Mouse (Mus musculus) megakaryocyte, adult 5-6 weeks (primary cell): ENCODE measurements around the gene Stk39. TPM values are rescaled to one million over a fixed set of nuclear protein-coding genes. Genes with fewer than 3 reads are reported as not detected.

Source experiments
- ATAC-seq: 2 replicates; pipeline ENCODE4 v1.8.0; 2016; ENCODE audit warnings: mild to moderate bottlenecking, inconsistent platforms; ENCODE audit not compliant: poor library complexity, severe bottlenecking
- total RNA-seq, 2 experiments: library from RNA; stranded (forward) in 1 of 2; stranded (reverse) in 1 of 2; fragments of 153-499, 151-499 nt in 1 of 2; fragments of 221-1000, 200-1000 nt in 1 of 2; gene quantifications; 2 replicates each; pipeline versions ENCODE4 v1.2.3 to v1.2.4; 2015 to 2017

The Stk39 gene
- 5.0 and 6.2 TPM in 2 replicates for total RNA-seq (2015)
- total RNA-seq (2017) = 3.9 and 7.1 TPM in 2 replicates

DNA sequence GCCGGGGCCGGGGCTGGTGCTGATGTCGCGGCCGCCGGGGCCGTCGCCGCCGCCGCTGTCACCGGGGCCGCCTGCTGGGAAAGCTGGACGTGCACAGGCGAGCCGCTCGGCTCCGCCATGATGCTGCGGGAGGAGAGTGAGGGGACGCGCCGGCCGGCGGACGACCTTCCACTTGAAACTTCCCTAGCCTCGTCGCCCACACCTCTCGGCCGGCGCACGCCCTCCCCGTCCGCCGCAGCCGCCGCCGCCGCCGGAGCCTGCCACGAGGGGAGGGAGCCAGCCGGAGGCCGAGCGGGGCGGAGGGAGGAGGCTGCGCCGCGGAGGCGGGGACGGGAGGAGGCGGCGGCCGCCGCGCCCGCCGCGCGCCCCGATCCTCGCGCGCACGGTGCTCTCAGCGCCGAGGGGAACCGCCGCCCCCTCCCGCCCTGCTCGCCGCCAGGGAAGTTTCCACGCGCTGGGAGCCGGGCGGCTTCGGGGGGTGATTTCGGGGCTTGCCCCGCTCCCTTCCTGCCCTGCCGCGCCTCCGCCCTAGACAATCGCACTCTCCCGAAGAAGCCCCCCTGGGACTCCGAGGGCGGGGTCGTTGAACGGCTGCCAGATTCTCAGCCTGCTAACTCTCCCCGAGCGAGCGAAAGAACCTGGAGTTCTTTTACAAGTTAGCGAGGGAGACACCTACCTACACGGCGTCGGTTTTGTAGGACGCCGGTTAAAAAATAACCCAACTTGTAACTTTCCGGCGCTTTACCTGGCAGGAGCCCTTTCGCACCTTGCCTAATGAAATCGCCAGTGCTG lies at the start of gene Stk39:
Gene Stk39 (minus strand): TSS at position 510 of the 792 bp plus-strand sequence.
- peak; percentile 81 for ATAC-seq

DNA sequence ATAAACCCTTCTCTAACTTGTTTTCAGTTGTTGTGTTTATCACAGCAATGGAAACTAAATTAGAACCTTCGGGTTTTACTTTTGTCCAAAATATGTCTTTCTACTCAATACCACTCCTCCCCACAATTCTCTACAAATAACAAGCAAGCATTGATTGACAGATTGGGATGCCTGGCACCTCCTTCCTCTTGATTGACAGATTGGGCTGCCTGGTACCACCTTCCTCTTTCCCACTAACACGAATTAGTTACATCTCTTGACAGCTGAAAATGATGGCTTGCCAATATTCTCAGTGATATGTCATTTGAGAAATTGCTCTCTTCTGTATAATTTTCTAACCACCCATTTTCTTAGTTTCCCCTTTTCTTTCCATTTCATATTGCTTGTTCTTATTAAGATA lies 43.3 kb upstream of the Stk39 start:
- no peak for ATAC-seq

DNA sequence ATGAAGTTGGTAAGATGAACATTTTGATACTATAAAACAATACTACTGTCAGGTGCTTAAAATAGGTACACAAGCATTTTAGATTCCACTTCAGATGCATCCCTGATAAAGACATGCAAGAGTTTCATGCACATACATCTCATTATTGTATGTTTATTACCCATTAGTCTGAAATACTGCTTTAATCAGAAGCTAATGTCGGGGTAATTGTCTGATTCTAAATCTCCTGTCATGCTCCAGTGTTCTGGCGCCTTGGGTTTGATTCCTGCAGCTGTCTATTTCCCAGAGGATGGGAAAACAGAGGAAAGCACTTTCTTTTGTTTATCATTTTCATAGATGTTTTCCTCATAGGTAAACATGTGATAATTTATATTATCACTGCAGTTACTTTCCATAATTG lies 31.1 kb upstream of the Stk39 start:
- no peak for ATAC-seq

DNA sequence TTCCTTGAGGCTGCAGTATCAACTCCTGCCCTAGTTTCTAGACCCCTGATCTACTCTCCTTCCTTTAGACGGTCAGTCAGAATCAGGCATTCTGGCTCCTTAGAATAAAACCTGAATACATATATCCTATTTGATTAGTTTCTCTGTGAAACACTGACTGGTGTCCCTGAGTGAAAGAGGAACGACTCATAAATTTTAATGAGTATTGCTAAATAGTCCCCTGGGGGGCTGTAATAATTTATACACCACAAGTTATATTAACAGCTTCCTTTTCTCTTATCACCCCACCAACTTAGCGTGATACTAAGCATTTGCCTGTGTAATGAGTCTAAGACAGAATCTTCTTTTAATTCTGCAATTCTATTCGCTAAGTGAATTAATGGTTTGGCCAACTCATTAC lies 30.7 kb upstream of the Stk39 start:
- no peak for ATAC-seq

DNA sequence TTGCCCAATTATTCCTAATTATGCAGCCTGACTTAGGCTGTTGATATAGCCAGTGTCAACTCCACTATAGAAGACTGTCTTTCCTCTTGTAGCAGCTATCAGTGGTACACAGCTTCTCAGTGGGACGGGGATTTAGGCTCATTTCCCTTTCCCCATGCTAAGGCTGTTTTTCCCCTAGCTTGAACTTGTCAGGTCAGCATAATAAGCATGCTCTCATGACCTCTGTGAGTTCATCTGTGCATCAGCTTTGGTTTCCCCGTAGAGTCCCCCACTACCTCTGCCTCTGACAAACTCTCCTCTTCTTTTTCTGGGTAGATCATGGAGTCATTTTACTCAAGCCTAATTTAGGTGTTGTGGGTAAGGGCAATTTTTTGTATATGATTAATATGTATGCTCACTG lies 30.2 kb upstream of the Stk39 start:
- no peak for ATAC-seq

DNA sequence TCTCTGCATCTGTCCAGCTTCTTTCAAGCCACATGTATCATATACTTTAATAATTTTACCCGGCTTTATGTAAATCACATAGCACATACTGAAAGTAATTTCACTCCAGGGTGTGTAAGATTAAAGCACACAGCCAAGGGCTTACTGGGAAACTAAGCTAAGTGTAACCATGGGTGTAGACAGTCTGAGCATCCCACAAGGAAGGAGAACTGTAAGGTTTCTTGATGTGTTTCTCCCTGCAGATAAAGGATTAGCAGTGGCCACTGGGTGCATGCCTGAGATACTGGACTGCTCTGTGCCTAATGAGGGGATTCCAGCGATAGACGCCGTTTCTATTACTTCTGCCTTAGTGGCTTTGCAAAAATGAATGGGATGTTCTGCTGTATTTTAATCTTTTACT lies 14.2 kb upstream of the Stk39 start:
- ATAC-seq = no peak

DNA sequence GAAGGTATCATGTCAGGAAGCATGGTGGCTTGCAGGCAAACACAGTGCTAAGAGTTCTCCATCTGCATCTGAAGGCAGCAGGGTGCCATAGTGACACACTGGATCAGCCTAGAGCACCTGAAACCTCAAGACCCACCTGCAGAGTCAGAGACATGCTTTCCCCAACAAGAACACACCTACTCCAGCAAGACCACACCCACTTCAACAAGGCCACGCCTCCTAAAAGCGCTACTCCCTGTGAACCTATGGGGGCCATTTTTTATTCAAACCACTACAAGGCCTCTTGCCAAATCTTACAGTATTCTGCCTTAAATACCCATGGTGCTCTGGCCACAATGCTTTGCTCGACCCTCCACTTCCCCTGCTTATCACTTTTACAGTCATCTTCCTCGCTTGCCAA lies 13.1 kb upstream of the Stk39 start:
- no peak for ATAC-seq

DNA sequence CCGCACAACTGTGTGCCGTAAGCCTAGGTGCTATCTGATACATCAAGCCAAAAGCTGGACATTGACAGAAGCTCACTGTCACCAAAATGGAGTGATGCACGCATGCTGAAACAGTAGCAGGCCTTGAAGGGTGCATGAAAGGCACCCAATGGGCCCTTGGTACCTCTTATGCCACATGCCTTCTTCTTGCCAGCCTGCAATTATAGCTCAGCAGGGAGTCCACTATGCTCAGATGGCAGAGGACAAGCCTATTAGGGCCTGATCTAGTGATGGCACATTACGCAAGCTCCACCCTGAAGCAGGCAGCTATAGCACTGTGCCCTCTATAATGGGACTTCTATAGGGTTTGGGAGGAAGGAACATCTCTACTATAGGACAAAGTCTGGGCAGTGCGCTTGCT lies 10.8 kb upstream of the Stk39 start:
- no peak for ATAC-seq

DNA sequence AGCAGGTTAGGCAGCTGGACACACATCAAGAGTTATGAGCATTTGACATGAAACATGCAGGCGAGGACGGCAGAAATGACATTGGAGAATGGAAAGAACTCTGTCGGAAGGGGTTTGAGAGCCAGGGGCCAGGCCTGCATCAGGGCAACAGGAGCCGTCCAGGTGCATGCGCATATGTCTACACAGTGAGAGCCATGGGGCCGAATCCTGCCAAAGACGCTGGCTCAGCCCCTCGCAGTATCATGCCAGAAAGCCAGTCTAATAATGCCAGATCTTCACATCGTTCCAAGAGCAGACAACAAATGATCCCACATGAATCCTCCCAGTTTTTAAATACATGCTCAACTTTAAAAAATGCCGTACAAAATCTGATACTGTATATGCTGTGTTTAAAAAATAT lies 7.8 kb upstream of the Stk39 start:
- no peak for ATAC-seq

DNA sequence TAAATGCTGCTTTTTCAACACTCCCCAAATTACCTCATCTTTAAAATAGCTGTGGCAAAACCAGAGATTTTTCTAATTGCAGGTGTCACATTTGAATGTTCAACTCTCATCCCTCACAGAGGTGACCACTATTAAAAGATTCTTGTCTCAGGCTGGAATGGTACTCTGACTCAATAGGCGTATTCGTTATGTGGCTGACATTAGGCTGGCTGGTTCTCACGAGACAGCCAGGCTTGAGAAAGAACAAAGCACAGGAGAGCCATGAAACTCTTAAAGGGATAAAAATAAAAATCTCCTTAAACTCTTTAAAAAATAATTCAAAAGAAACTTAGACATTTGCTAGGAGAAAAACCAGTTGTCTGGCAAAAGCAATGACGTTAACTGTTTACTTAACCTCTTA lies 853 bp upstream of the Stk39 start:
- no peak for ATAC-seq

DNA sequence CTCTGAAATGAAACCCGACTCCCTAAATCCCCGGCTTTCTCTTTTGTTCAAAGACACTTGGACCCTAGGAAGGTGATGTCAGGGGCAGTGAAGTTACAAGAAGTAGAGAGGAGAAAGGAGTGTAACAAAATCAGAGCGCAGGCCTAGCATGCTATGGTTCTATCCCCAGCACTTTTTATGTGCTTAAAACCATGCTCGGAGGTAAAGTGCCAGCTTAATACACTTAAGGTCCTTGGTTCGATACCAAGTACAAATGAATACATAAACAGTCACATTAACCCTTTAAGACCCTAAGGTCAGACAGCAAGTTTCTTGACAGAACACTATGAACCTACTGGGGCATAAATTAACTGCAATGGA lies 463 bp upstream of the Stk39 start:
- no peak for ATAC-seq

DNA sequence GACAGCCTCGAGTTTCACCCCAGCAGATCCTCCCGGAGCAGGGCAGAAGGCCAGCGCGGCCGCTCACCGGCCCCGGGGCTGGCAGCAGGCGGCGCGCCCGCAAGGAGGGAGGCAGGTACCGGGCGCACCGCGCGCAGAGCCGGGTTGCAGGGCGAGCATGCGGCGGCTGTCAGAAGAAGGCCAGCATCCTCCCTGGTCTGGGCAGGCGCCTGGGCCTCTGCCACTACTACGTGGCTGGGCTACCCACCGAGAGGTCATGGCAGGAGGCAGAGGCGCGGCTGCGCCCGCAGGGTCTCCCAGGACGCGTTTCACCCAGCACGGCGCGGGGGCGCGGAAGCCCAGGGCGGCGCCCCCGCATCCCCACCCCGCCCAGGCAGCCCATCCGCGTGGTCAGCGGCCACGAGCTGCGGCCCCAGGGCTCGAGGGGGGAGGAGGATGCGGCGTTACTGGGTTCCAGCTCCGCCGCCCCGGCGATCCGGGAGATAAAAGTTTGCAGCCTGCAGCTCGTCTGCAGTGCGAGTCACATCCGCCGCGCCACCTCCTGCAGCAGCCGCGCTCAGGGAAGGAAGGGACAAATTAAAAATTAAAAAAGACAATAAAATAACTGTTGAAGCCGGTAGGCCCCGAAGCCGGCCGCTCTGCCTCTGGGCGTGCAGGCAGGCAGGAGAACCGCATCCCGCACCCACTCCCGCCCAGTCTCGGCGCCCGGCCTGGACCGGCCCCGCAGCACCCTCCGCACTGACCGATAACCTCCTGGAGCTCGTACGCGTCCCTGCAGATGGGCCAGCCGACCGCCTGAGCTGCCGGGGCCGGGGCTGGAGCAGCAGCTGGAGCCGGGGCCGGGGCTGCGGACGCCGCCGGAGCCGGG lies 943 bp downstream of the Stk39 start:
- peak; percentile 28 for ATAC-seq

DNA sequence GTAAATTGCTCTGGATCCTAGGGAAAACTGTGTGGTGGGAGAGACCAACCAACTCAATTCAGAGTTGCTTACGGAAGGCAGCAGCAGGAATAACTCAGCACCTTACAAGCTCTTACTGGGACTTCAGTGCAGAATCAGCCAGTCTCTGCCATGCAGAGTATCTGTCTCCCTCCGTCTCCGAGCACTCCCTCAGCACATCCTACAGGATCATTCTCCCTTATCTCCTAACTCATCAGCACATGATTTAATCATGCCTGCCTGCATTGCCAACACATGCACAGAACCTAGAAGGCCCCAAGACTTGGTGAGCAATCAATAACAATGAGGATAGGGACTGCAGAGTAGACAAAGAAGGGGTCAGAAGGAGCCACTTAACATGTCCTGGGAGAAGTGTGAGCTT lies 2.6 kb downstream of the Stk39 start:
- ATAC-seq = no peak

DNA sequence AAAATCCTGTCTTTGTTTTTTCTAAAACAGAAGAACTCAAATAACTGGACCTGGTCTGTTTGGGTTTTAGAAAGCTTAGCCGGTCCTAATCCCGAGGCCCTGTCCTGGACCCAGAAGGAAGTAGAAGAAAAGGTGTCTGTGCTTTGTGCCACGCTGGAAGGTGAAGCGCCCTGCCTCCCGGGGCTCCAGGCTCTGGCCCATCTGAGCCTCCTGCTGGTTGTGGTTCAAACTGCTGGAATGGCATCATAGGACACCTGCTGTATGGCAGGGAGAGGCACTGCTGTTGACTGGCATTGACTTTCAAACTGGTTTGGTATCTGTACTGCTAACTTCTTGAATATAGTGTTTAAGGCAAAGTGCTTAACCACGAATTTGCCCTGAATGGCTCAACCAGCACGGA lies 3.4 kb downstream of the Stk39 start:
- ATAC-seq = no peak

DNA sequence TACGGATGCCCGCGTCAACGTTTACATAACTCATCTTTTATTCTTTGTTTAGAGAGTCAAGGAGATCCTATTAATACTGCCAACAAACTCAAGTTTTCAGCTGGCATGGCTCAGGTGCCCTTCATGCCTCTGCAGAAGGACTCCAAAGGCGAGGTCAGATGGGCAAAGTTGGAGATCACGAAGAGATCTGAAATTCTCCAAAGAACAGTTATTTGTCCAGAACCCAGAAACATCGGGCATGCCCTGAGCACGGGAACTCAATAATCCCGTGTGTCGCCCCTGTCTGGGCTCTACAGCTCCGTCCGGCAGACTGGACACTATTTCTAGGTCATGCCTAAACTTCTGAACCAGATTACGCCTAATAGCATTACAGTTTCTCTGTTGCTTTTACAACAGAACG lies 3.8 kb downstream of the Stk39 start:
- ATAC-seq = no peak

DNA sequence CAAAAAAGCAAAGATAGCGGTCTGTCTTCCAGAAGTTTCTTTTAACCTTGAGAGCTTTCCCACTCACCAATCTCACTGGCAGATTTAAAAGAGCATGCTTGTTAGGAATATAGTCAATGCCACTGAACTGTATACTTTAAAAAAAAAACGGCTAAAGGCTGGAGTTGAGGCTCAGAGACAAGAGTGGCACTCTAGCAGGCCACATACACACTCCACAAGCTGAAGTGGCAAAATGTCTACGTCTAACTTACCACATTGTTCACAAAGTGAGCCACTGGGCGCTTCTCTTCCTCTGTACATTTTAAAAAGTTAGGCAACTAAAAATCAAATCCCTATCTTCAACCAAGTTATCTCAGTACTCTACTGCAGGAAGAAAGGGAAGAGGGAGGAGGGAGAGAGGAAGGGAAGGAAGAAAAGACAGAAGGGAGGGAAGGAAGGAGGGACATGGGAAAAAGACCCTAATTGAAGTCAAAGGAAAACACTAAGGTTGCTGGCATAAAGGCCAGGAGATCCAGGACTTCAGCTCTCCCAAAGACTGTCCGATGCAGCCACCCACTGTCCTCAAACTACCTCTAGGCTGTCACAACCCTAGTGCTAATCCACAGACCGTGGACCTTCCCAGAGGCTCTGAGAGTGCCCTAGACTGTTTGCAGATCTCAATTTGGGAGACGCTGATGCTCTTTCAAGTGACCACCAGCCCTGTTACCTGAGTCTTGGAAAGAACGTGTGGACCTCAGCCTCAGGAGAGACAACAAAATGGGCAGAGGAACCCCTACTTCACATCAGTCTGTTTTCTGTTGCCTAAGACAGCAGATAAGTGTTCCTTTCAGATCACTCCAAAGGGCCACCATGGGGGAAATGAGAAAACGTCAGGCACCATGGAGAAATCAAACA lies 4.7 kb downstream of the Stk39 start:
- ATAC-seq = no peak

DNA sequence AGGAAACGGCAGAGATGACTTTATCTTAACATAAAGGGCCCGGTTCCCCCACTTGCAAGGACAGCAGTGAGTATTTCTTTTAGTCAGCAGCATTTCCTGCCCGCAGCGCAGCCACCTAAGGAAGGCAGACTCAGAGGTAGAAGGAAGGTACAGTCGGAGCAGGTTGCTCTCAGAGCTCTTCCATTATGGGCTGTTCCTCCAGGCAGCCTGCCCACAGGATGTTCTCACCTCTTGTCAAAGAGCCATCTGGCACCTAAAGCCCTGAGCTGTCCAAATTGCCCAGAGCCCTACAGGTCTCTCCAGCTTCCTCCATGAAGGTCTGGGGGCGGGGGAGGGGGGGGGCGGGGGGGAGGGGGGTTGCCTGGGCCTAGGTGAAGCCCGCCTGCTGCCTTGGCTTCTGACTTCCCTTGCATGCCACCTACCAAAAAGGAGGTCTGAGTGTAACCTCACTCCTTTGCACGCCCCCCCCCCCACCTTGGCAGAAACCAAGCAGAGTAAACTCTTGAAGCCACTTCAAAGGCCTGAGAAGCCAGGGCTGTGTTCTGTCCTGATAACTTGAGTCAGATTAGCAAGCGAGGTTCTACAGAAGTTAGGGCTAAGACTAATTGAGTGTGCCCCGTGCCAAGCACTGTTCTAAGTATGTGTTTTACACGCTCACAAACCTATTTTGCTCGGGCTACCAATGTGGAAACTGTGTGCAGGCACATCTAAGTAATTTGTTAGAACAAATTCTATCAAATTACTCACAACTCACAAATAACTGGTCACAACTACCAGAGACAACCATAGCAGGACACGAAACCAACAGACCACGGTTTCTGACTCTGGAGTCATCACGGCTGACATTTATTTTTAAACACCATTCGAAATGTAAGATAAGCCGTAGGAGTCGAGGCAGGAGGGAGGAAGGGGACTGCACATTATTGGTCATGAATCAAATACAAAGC lies 5.7 kb downstream of the Stk39 start:
- ATAC-seq = peak; percentile 61

DNA sequence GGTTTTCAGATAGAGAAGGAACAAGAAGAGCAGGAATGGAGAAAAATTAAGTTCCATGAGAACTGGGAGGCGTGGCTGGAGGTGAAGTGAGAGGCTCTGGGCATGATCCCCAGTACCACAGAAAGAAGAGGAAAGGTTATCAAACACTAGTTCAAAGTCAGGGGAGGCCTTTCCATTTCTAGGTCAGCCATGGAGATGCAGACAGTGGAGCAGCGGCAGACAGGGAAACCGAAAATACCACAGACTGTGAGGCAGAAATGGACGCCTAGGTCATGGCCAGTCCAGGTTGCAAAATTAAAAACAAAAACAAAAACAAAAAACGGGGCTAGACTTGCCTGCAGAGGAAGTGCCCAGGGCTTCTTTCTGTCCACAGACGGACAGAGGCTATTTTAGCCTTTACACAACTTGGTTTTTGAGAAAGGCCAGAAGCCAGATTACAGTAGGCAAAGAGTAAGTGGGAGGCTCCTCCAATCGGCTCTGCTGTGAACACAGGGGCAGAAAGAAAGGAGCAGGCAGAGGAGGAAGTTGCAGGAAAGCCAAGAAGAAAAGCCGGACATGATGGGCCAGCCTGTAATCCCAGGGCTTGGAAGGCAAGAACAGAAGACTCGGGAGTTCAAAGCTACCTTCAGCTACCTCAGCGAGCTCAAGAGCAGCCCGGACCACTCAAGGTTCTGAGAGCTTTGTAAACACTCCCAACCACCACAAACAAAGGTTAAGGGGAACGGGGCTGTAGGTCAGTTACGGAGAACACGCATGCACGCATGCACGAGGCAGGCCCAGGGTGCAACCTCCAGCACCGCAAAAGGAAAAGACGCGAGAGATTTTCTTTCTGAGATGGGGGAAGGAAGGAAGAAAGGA lies 6.6 kb downstream of the Stk39 start:
- peak; percentile 10; the same call in 1 of the 2 replicates for ATAC-seq

DNA sequence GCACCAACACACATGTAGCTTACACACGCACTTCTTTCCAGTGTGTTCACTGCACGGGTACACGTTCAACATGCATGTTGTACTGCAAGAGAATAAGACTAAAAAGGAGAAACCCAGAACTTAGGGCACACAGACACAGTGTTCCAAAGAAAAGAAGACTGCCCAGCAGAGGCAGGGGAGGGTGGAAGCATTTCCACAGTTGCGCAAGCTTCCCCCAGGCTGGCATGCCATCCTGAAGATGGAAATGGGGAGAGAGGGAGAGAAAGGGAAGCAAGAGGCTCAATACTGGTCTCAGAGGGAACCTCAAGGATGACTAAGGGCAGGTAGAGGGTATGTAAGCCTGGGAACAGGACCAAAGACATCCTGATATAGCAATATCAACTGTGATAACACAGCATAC lies 7.6 kb downstream of the Stk39 start:
- ATAC-seq = no peak
